Comparison of ENCODE assay signal across 22 mouse cellular contexts in the genomic region with DNA sequence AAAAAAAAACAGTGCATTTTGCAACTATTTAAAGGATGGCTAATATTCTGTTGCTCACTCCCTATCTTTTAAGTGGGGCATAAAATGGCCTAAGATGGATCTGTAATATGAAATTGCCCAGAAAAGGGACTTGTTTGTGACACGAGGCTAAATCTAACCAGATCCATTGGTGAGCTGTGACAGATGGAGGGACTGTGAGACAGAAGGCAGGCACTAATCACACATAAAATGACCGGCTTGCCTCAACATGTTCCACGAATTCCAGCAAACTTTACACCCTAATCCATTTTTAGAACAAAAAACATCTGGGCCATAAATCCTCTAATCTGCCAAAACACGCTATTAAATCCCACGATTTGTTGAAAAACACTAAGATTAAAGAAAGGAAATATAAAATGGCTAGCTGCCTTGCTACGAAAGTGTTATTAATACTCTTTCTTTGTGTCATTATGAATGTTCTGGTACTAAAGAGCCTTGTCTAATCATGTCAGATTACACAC.
DNase-seq lines count a peak whose midpoint lies in the region; ATAC-seq and TF ChIP-seq lines count a peak whose summit lies in the region.
"Had no signal": no experiment of that assay in that cellular context is flagged by ENCODE, and none has a peak within 500 bp of the region (broad histone marks: within the 10 kb centered on the region; RNA-seq: fewer than 3 reads in every experiment).

No protein-coding gene starts in this region.

- no peak for ATAC-seq in forebrain, embryonic 15.5 days (replicated peaks)
- no peak for ATAC-seq in forebrain, embryonic 12.5 days (ENCODE audit: low FRiP score)
- no peak for ATAC-seq in kidney, postnatal 0 days (replicated peaks; ENCODE audit: low FRiP score, low read depth)
- ATAC-seq: intestine, postnatal 0 days had no signal

- no peak overlapping the region for H3K4me3 ChIP-seq in forebrain, embryonic 15.5 days
- no peak overlapping the region for H3K4me3 ChIP-seq in forebrain, embryonic 12.5 days (replicated peaks)
- H3K4me3 ChIP-seq in kidney, postnatal 0 days (replicated peaks; ENCODE audit: low read depth, low read length), result no peak overlapping the region
- H3K4me3 ChIP-seq: embryonic facial prominence, embryonic 15.5 days; heart, embryonic 12.5 days; hindbrain, embryonic 12.5 days; left cerebral cortex, adult 2 months; neural tube, embryonic 13.5 days had no signal

- TF ChIP-seq CTCF in kidney, postnatal 0 days (IDR thresholded peaks at IDR 0.05; ENCODE audit: low read depth), result no peak

- peaks cover 18% of the 10 kb centered on the region; the same call in 1 of the 2 replicates for H3K4me1 ChIP-seq in forebrain, embryonic 15.5 days
- H3K4me1 ChIP-seq in forebrain, embryonic 12.5 days, result peaks cover 2% of the 10 kb centered on the region; the same call in 1 of the 2 replicates
- 0 out of 2 replicates have a peak, but pooled peaks cover 4% of the 10 kb centered on the region for H3K4me1 ChIP-seq in kidney, postnatal 0 days (replicated peaks; ENCODE audit: insufficient read depth, low read length)

- H3K9ac ChIP-seq in forebrain, embryonic 15.5 days (replicated peaks), result no peak overlapping the region
- no peak overlapping the region for H3K9ac ChIP-seq in forebrain, embryonic 12.5 days
- H3K9ac ChIP-seq in kidney, postnatal 0 days (ENCODE audit: low read depth, low read length), result no peak overlapping the region
- H3K9ac ChIP-seq: embryonic facial prominence, embryonic 15.5 days; heart, embryonic 12.5 days; hindbrain, embryonic 12.5 days; neural tube, embryonic 13.5 days had no signal

- DNase-seq in kidney, postnatal 0 days (ENCODE audit: low spot score), result peak; percentile 71
- DNase-seq in kidney, adult 18-20 months, result no peak
- DNase-seq in lung, postnatal 10 days, result peak; percentile 25
- no peak for DNase-seq in lung, adult 18-20 months
- DNase-seq in retina, postnatal 1 day, result peak; percentile 36
- DNase-seq in embryo, embryonic 11 days, result no peak
- DNase-seq: cerebellum, adult 18-20 months; heart, postnatal 14 days; lung, postnatal 36 days; midbrain, embryonic 14.5 days; right cerebral cortex, adult 18-20 months; right cerebral cortex, postnatal 4 days; thymus, adult 18-20 months; thymus, postnatal 4 days had no signal

- H3K9me3 ChIP-seq in forebrain, embryonic 15.5 days, result no peaks in the 10 kb centered on the region
- H3K9me3 ChIP-seq in forebrain, embryonic 12.5 days, result no peaks in the 10 kb centered on the region
- H3K9me3 ChIP-seq in kidney, postnatal 0 days (replicated peaks; ENCODE audit: low read length), result no peaks in the 10 kb centered on the region
- H3K9me3 ChIP-seq: embryonic facial prominence, embryonic 15.5 days; heart, embryonic 12.5 days; hindbrain, embryonic 12.5 days; neural tube, embryonic 13.5 days had no signal

- H3K27ac ChIP-seq in forebrain, embryonic 15.5 days (replicated peaks), result peak overlapping the region; percentile 9
- no peak overlapping the region for H3K27ac ChIP-seq in forebrain, embryonic 12.5 days
- no peak overlapping the region for H3K27ac ChIP-seq in kidney, postnatal 0 days
- H3K27ac ChIP-seq: embryonic facial prominence, embryonic 15.5 days; hindbrain, embryonic 12.5 days; left cerebral cortex, adult 2 months; neural tube, embryonic 13.5 days had no signal

- 0 out of 2 replicates have a peak, but pooled peaks cover 4% of the 10 kb centered on the region for H3K36me3 ChIP-seq in forebrain, embryonic 15.5 days
- H3K36me3 ChIP-seq in forebrain, embryonic 12.5 days (replicated peaks), result peaks cover 10% of the 10 kb centered on the region; the same call in 1 of the 2 replicates
- no peaks in the 10 kb centered on the region for H3K36me3 ChIP-seq in kidney, postnatal 0 days (ENCODE audit: insufficient read depth, low read length)
- H3K36me3 ChIP-seq: embryonic facial prominence, embryonic 15.5 days; heart, embryonic 12.5 days; hindbrain, embryonic 12.5 days; neural tube, embryonic 13.5 days had no signal

- no peak overlapping the region for H3K4me2 ChIP-seq in forebrain, embryonic 15.5 days (replicated peaks)
- H3K4me2 ChIP-seq in forebrain, embryonic 12.5 days, result no peak overlapping the region
- no peak overlapping the region for H3K4me2 ChIP-seq in kidney, postnatal 0 days (ENCODE audit: low read length)
- H3K4me2 ChIP-seq: embryonic facial prominence, embryonic 15.5 days; heart, embryonic 12.5 days; hindbrain, embryonic 12.5 days; neural tube, embryonic 13.5 days had no signal

- no peaks in the 10 kb centered on the region for H3K27me3 ChIP-seq in forebrain, embryonic 15.5 days
- H3K27me3 ChIP-seq in forebrain, embryonic 12.5 days, result no peaks in the 10 kb centered on the region
- H3K27me3 ChIP-seq in kidney, postnatal 0 days (ENCODE audit: insufficient read depth, low read length), result no peaks in the 10 kb centered on the region
- H3K27me3 ChIP-seq: hindbrain, embryonic 12.5 days; neural tube, embryonic 13.5 days had no signal

- WGBS in forebrain, embryonic 15.5 days, result 52% methylated on average over 6 of the region's 6 CpGs
- WGBS in forebrain, embryonic 12.5 days, result 72% methylated on average over 6 of the region's 6 CpGs
- WGBS in kidney, postnatal 0 days, result 40% methylated on average over 6 of the region's 6 CpGs

Comparison
In these comparisons a context has a peak if more than half of its experiments do, and no peak if none do; other contexts are left out.
1. DNase-seq: peak in kidney, postnatal 0 days (single experiment), lung, postnatal 10 days (single experiment) and retina, postnatal 1 day (single experiment); none in kidney, adult 18-20 months (single experiment), lung, adult 18-20 months (0 of 2) and embryo, embryonic 11 days (single experiment).